Mouse (Mus musculus): ENCODE results near the gene Tenm4.
A peak's percentile ranks its signal among the peaks of the same experiment; 100 is the strongest.
"Not testable (repeated sequence)": the region's sequence is repeated elsewhere in the genome, so short reads cannot be mapped to it uniquely, and the experiment has no call there.

The Tenm4 gene

GRCm38 (mm10) chr7:96575202-96575650, 404.2 kb downstream of the Tenm4 start:
- peak; percentile 70 for DNase-seq (ENCODE audit: low spot score)

GRCm38 (mm10) chr7:96582752-96583151, 411.7 kb downstream of the Tenm4 start:
- no peak for DNase-seq (ENCODE audit: low spot score)

- DNase-seq (ENCODE audit: low spot score), result no peak
Measured at GRCm38 (mm10) chr7:96587403-96587802, 416.4 kb downstream of the Tenm4 start.

- DNase-seq (ENCODE audit: low spot score), result no peak
Measured at GRCm38 (mm10) chr7:96588567-96588966, 417.5 kb downstream of the Tenm4 start.

- DNase-seq (ENCODE audit: low spot score), result no peak
Measured at GRCm38 (mm10) chr7:96595535-96596295, 424.7 kb downstream of the Tenm4 start.

GRCm38 (mm10) chr7:96596402-96597195, 425.6 kb downstream of the Tenm4 start:
- no peak for DNase-seq (ENCODE audit: low spot score)

GRCm38 (mm10) chr7:96597871-96598270, 426.8 kb downstream of the Tenm4 start:
- no peak for DNase-seq (ENCODE audit: low spot score)

GRCm38 (mm10) chr7:96599081-96599480, 428.0 kb downstream of the Tenm4 start:
- DNase-seq (ENCODE audit: low spot score), result no peak

GRCm38 (mm10) chr7:96600381-96600941, 429.4 kb downstream of the Tenm4 start:
- DNase-seq (ENCODE audit: low spot score), result no peak

GRCm38 (mm10) chr7:96604091-96604745, 433.2 kb downstream of the Tenm4 start:
- no peak for DNase-seq (ENCODE audit: low spot score)

GRCm38 (mm10) chr7:96605316-96605715, 434.3 kb downstream of the Tenm4 start:
- no peak for DNase-seq (ENCODE audit: low spot score)

GRCm38 (mm10) chr7:96609854-96610586, 439.0 kb downstream of the Tenm4 start:
- no peak for DNase-seq (ENCODE audit: low spot score)

- no peak for DNase-seq (ENCODE audit: low spot score)
Measured at GRCm38 (mm10) chr7:96617371-96617770, 446.3 kb downstream of the Tenm4 start.

- DNase-seq (ENCODE audit: low spot score), result no peak
Measured at GRCm38 (mm10) chr7:96619930-96620472, 449.0 kb downstream of the Tenm4 start.

- DNase-seq (ENCODE audit: low spot score), result no peak
Measured at GRCm38 (mm10) chr7:96626338-96626737, 455.3 kb downstream of the Tenm4 start.

GRCm38 (mm10) chr7:96630551-96630950, 459.5 kb downstream of the Tenm4 start:
- not testable (repeated sequence) for DNase-seq (ENCODE audit: low spot score)

- DNase-seq (ENCODE audit: low spot score), result no peak
Measured at GRCm38 (mm10) chr7:96633008-96633407, 462.0 kb downstream of the Tenm4 start.

GRCm38 (mm10) chr7:96635830-96636440, 464.9 kb downstream of the Tenm4 start:
- DNase-seq (ENCODE audit: low spot score), result no peak

- DNase-seq (ENCODE audit: low spot score), result peak; percentile 44
Measured at GRCm38 (mm10) chr7:96643461-96644204, 472.6 kb downstream of the Tenm4 start.

- DNase-seq (ENCODE audit: low spot score), result no peak
Measured at GRCm38 (mm10) chr7:96644205-96644531, 473.1 kb downstream of the Tenm4 start.

Data from ovary, postnatal 14 days (tissue).